Mouse (Mus musculus): ENCODE measurements at regions not wholly inside any gene's neighbourhood (a gene's known extent, or its start where the extent isn't known, plus 50 kb on each side); places are given as distances from the start of the nearest gene placed in this dataset.

- TF ChIP-seq CTCF (IDR thresholded peaks at IDR 0.05; ENCODE audit: low read depth) (no peak), EP300 (IDR thresholded peaks at IDR 0.05; ENCODE audit: low read depth) (no peak)
Measured at GRCm38 (mm10) chrX:18838668-18839067, 377.5 kb upstream of the 4930578C19Rik start.

Data from heart, postnatal 0 days (tissue).